Mouse (Mus musculus) ES-E14 (cell line): ENCODE data around the gene Leap2. TPM values are rescaled to one million over a fixed set of nuclear protein-coding genes. Genes with fewer than 3 reads are reported as not detected.

Experiments used
- DNase-seq: peaks from one replicate; pipeline ENCODE4 v3.0.0-alpha.2; 2013; ENCODE audit warnings: low read depth, low spot score
- H3K27ac ChIP-seq: 2 replicates; pipeline ENCODE4 v1.5.1; 2012; ENCODE audit warnings: low read depth, mild to moderate bottlenecking, low read length, moderate library complexity, mixed read lengths; ENCODE audit not compliant: poor library complexity, insufficient read depth, severe bottlenecking
- H3K36me3 ChIP-seq: 2 replicates; pipeline ENCODE4 v1.6.1; 2012; ENCODE audit warnings: mild to moderate bottlenecking, low read length, moderate library complexity, mixed read lengths; ENCODE audit not compliant: control insufficient read depth, poor library complexity, insufficient read depth, severe bottlenecking
- H3K4me1 ChIP-seq, 2 experiments: fragments of 150-350 bp in 1 of 2; sonication (generic) in 1 of 2; 2 replicates each; pipeline ENCODE4 v1.6.1; 2012; ENCODE audit warnings: low read length in 2 of 2, mild to moderate bottlenecking in 1 of 2, mixed read lengths in 1 of 2; ENCODE audit not compliant: control insufficient read depth in 2 of 2, insufficient read depth in 2 of 2, poor library complexity in 1 of 2
- H3K4me3 ChIP-seq, 2 experiments: fragments of 150-350 bp in 1 of 2; sonication (generic) in 1 of 2; 2 replicates each; pipeline ENCODE4 v1.5.1; 2012; ENCODE audit warnings: low read length in 2 of 2, low read depth in 1 of 2, mild to moderate bottlenecking in 1 of 2, mixed read lengths in 1 of 2; ENCODE audit not compliant: insufficient read depth in 1 of 2, poor library complexity in 1 of 2, severe bottlenecking in 1 of 2
- H3K9ac ChIP-seq: 2 replicates; pipeline ENCODE4 v1.6.1; 2012; ENCODE audit warnings: low read depth, mild to moderate bottlenecking, low read length, mixed read lengths; ENCODE audit not compliant: poor library complexity, insufficient read depth, severe bottlenecking
- H3K9me3 ChIP-seq: fragments of 150-350 bp; sonication (generic); 2 replicates; pipeline ENCODE4 v1.6.1; 2012; ENCODE audit warnings: low read depth, mild to moderate bottlenecking, low read length; ENCODE audit not compliant: control insufficient read depth, insufficient read depth
- CHD2 ChIP-seq: IDR thresholded peaks from 2 replicates; pipeline ENCODE4 v1.6.1; 2014; ENCODE audit warnings: mild to moderate bottlenecking, low read depth, low read length, inconsistent platforms
- HCFC1 ChIP-seq: IDR thresholded peaks from 2 replicates; pipeline ENCODE4 v1.6.1; 2012; ENCODE audit warnings: low read length, inconsistent platforms, borderline replicate concordance; ENCODE audit not compliant: insufficient read depth
- MAFK ChIP-seq: IDR thresholded peaks from 2 replicates; pipeline ENCODE4 v1.6.1; 2014; ENCODE audit warnings: mild to moderate bottlenecking, low read depth, low read length, inconsistent platforms; ENCODE audit not compliant: insufficient read depth
- ZC3H11A ChIP-seq: IDR thresholded peaks from 2 replicates; pipeline ENCODE4 v1.6.1; 2012; ENCODE audit warnings: low read depth, mild to moderate bottlenecking, inconsistent platforms, low read length, borderline replicate concordance
- ZNF384 ChIP-seq: IDR thresholded peaks from 2 replicates; pipeline ENCODE4 v1.6.1; 2012; ENCODE audit warnings: low read depth, low read length, inconsistent platforms
- in situ Hi-C, 2 experiments: fragments of 600-800 bp; cut with MboI; formaldehyde crosslinking; loops; one replicate each; pipeline ENCODE4 v1.15.1; 2025; ENCODE audit warnings: low sequenced_read_pairs in 2 of 2, inconsistent platforms in 1 of 2; ENCODE audit not compliant: unreplicated experiment in 2 of 2
- total RNA-seq: library from RNA; depleted of rRNA; stranded (reverse); fragments of 300-350 nt; gene quantifications from 2 replicates; pipeline ENCODE4 v1.2.3, GENCODE M21; 2012

Gene Leap2
- total RNA-seq, 1 experiment: not detected

- H3K9ac ChIP-seq: no peak overlapping the region
- no peak overlapping the region for H3K27ac ChIP-seq
- no peaks in the 10 kb centered on the region for H3K9me3 ChIP-seq
- in situ Hi-C loops: no loop called here
- DNase-seq: no peak
- no peak overlapping the region for H3K4me3 ChIP-seq
- peaks cover 0 to 13% of the 10 kb centered on the region in 2 experiments; a peak in 3 of 4 replicates for H3K4me1 ChIP-seq
- TF ChIP-seq HCFC1: no peak
- no peak for TF ChIP-seq ZNF384
- TF ChIP-seq MAFK: no peak
- TF ChIP-seq ZC3H11A: no peak
- TF ChIP-seq CHD2: no peak
- no peaks in the 10 kb centered on the region for H3K36me3 ChIP-seq
Measured at GRCm38 (mm10) chr11:53435504-53435903, 12.5 kb upstream of the Leap2 start.

DNA sequence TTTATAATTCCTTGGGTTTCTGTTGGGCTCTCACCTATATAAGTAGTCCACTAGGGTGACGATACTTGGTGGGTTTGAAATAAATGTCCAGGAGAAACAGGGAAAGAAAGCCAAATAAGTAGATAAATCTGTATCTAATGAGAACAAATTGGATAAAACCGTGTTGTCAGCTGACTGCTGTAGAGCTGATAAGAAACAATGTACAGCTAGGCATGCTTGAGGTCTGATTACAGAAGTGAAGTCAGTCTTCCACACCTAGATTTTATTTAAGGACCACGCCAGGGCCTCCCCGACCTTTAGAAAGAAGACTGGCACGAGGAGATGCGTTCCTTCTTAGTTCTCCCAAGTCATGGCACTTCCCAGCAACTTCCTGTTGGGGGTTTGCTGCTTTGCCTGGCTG, 10.1 kb upstream of the Leap2 start:
- Histone ChIP-seq H3K4me1 (peaks cover 0 to 15% of the 10 kb centered on the region in 2 experiments; a peak in 3 of 4 replicates), H3K36me3 (peaks cover 5% of the 10 kb centered on the region), H3K27ac (no peak overlapping the region), H3K4me3 (no peak overlapping the region), H3K9me3 (no peaks in the 10 kb centered on the region), H3K9ac (no peak overlapping the region)
- DNase-seq: no peak
- TF ChIP-seq ZC3H11A: no peak
- TF ChIP-seq CHD2: no peak
- no peak for TF ChIP-seq ZNF384
- no peak for TF ChIP-seq HCFC1
- no peak for TF ChIP-seq MAFK
- in situ Hi-C loops: no loop called here

DNA sequence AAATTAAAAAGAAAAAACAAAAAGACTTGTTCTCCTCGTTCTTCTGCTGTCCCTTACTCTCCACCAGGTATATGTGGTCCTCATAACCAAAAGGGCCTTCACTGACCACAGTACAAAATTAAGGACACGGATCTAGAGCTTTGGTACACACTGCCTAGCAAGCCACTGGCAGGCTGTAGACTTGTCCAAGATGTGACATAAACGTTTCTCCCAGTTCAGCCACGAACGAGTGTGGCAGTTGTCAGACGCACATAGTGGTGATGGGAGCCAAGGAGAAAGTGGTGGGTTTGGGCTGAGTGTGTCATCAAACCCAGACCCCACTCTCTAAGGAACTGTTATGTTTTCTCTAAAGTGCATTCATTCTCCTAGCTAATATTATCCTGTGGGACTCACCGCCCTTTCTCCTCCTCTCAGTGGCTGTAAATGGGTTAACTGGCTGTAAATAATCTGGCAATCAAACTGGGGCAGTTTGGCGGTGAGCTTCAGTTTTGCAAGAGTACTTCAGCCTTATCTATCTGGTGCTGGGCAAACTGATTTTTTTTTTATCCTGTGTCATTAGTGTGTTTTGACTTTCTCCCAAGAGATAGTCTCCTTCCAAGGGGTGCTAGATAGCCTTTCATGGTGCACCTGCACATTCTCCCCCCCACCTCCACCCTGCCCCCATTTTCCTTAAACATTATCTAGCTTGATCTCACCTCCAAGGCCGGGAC, 8.5 kb upstream of the Leap2 start:
- peaks cover 5% of the 10 kb centered on the region for H3K36me3 ChIP-seq
- no peak for DNase-seq
- peak overlapping the region; percentile 46 to 72 for H3K4me3 ChIP-seq
- H3K9ac ChIP-seq: peak overlapping the region; percentile 0; the same call in 1 of the 2 replicates
- TF ChIP-seq MAFK: no peak
- TF ChIP-seq ZC3H11A: no peak
- TF ChIP-seq ZNF384: no peak
- TF ChIP-seq CHD2: no peak
- TF ChIP-seq HCFC1: no peak
- no peak overlapping the region; the same call in 1 of the 2 replicates for H3K27ac ChIP-seq
- peaks cover 0 to 11% of the 10 kb centered on the region in 2 experiments; a peak in 3 of 4 replicates for H3K4me1 ChIP-seq
- H3K9me3 ChIP-seq: no peaks in the 10 kb centered on the region
- in situ Hi-C loops: no loop called here

DNA sequence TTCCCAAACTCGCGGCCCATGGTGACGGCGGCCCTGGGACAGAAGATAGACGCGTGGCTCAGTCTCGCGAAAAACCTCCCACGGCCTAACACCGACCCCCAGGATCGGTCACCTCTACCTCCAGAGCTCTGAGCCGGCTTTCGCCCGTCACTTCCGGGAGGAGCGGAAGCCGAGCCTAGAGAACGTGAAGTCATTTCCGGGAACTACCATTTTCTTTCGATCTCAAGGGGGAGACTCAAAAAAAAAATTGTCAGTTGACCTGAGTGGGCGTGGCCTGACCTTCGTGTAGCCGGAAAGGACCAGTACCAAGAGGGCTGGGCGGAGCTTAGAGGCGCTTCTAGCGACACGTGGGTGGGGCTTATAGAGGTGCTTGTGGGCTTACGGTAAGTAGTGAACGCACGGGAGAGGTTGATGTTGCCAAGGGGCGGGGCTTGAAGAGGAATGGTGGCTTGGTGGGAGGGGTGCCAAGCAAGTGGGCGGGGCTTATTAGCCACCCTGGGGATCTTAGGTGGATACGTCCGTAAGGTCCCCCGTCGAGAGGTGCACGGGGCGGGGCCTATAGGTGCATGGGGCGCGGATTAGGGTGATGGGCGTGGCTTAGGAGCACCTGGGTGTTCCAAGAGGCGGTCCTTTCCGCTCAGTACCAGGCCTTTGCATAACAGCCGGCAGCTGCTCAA, 7.8 kb upstream of the Leap2 start, which contains the start of the genes Uqcrq and Gdf9:
Uqcrq (minus strand) TSS at position 162 of the 677 bp plus-strand sequence.
Gdf9 (plus strand) TSS at position 354 of the 677 bp plus-strand sequence.
- H3K9me3 ChIP-seq: no peaks in the 10 kb centered on the region
- peak; percentile 71; the same call in 1 of the 2 replicates for TF ChIP-seq HCFC1
- TF ChIP-seq ZNF384: peak; percentile 97
- TF ChIP-seq CHD2: no peak
- peak within 1 kb of the TSS; percentile 86 for H3K27ac ChIP-seq

More for the DNA sequence above, 7.8 kb upstream of the Leap2 start, which contains the start of the genes Uqcrq and Gdf9:
- peak; percentile 100 for DNase-seq
- in situ Hi-C loops: no loop called here
- Histone ChIP-seq H3K36me3 (peaks cover 5% of the 10 kb centered on the region), H3K9ac (peak within 1 kb of the TSS; percentile 97), H3K4me3 (peak within 1 kb of the TSS; percentile 77 to 91), H3K4me1 (peaks cover 0 to 5% of the 10 kb centered on the region in 2 experiments; a peak in 3 of 4 replicates)
